Mouse (Mus musculus): ENCODE data around the gene Zfp524.

GRCm38 (mm10) chr7:4972321-4973047 lies 41.7 kb upstream of the Zfp524 start:
- TF ChIP-seq CTCF (IDR thresholded peaks at IDR 0.05) (no peak), POLR2A (IDR thresholded peaks at IDR 0.05; ENCODE audit: insufficient read depth, low read depth, low read length) (0 out of 2 replicates have a peak, but pooled peaks have one; percentile 38)

All from heart, adult 2 months (tissue).